Mouse (Mus musculus) layer of hippocampus, adult 11-12 months (tissue): ENCODE results near the gene Rai14.

ENCODE experiments used
- DNase-seq: peaks from one replicate; pipeline ENCODE4 v3.0.0; 2022; ENCODE audit warnings: low spot score

The Rai14 gene

GRCm38 (mm10) chr15:10689304-10689703 is 25.1 kb downstream of the Rai14 start:
- no peak for DNase-seq

GRCm38 (mm10) chr15:10688686-10689085 is 25.7 kb downstream of the Rai14 start:
- no peak for DNase-seq

DNA sequence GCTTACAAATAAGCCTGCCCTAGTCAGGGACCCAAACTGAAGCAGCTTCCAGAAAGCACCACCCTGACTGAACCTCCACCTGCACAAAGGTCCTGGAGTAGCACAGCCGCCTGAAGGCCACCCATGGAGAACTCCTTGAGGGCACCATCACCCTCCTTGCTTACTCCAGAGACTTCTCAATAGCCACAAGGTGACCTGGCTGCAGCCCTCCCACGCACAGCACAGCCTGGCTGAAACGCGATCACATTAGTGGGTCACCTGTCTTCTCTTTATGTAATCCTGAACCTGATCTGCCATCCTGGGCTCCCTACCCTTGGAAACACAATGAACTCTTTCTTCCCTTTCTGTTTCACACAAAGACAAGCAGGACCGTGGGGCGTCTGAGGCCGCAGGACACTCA is 27.1 kb downstream of the Rai14 start:
- DNase-seq, result no peak

- DNase-seq, result no peak
Observed at GRCm38 (mm10) chr15:10685692-10686430, 28.6 kb downstream of the Rai14 start.

- DNase-seq, result no peak
Observed at GRCm38 (mm10) chr15:10683687-10684203, 30.7 kb downstream of the Rai14 start.

DNA sequence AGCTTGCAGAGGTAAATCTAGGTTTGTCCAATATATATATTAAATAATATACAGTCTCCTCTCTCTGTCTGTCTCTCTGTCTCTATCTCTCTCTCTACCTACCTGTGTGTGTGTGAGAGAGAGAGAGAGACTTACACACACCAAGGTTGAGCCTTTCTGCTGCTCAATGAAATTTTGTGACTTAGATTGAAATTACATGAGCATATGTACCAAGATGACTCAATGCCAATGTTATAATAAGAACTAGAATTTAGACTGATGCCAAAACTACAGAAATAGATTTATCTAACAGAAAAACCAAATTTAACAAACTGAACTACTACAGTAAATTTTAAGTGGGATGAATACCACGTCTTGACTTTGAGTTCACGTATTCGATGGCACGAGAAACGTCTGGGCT is 33.9 kb downstream of the Rai14 start:
- DNase-seq, result no peak

- DNase-seq, result no peak
Observed at GRCm38 (mm10) chr15:10679571-10679970, 34.9 kb downstream of the Rai14 start.

DNA sequence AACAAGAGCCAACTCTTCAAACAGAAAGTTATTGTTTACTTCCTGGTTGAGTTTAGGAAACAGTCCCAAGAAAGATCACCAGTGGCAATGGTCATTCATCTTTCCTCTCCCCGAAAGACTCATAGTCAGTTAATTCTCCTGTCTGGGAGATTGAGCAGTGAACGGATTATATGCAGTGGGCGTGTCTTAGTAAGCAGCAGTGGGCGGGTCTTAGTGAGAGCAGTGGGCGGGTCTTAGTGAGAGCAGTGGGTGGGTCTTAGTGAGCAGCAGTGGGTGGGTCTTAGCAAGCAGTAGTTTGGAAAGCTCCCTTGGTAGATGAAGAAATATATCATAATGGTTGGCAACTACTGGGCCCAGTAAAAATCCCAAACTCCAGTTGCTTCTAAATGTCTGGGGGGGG is 38.6 kb downstream of the Rai14 start:
- DNase-seq, result no peak

DNA sequence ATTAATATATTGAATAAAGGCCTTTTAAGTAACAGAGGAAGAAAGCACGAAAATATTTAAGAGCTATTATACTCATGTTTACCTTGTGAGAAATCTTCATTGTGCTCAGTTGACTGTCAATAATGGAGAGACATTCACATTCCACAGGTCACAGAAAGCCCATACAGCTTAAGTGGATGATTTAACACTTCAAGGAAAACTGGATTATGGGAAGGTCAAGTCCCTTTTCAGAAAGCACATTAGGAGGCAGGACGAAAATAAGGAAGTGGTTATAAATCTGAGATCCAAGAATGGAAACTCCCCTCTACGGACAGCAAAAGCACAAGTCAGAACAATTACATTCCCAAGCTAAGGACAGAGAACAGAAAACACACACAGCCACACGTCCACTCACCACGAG is 41.5 kb downstream of the Rai14 start:
- no peak for DNase-seq

GRCm38 (mm10) chr15:10671868-10672267 is 42.6 kb downstream of the Rai14 start:
- DNase-seq, result no peak

DNA sequence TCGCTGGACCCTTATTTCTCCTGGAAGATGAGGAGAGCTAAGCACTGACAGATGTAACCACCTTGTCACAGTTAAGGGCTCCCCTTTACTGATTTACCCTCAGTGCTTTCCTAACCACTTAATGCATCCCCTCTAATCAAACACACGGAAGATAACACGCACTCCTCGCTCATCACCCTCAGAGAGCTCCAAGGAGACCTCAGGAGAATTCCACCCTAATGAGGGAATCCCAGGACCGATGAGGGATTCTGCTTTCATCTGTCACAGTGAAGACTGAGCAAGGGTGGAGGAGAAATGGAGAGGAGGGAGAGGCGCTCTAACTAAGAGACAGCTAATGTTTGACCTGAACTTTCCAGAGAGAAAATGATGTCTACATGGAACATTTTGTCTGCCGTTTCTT is 44.3 kb downstream of the Rai14 start:
- no peak for DNase-seq

DNA sequence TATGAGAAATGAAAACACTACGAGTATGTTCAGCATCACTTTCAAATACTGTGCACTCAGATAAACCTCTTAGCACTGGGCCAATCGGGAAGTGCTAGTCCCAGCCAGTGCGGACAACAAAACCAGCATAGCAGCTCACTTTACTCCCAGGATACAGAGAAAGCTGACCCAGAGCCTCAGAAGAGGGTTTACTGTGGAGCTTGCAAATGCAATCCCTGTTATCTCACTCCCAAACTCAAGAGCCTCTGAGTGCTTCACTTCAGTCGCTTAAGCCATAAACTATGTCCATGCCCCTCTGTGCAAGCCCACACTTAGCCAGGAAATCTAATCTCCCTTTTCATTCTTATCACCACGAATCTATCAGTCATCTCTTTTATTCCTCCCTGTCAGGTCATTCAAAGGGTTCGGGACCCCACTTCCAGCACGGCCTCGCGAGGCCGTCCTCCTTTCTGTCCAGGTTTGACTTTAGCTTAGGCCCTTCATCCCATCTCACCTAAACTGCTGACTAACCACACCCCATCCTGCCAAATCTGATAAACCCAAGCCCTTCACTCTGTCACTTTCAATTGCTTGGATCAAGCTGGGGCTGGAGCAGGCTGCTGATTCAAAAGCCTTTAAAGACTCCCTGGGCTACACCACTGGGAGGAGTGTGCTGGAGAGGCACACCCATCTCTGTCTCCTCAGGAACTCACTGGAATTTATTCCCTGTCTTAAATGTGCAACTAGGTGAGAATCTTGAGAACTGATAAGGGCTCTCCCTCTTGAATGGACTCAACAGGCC is 46.1 kb downstream of the Rai14 start:
- no peak for DNase-seq

DNA sequence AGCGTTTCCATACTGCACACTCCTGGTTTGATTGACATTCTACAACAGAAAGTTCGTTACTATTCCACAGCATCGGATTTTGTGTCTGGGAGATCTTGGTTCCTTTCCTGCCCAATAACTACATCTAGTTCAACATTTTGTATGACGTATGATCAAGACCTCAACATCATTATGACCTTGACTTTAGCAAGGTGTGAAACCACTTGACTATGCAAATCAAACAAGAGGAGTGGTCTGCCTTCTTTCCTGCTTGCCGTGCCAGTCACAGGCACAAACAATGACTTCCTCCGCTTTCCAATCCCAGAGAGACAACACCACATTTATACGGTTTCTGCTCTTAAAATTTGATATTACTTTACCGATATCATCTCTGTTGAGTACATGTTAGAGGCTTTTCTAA is 48.6 kb downstream of the Rai14 start:
- DNase-seq, result no peak

- no peak for DNase-seq
Observed at GRCm38 (mm10) chr15:10664529-10664898, 49.9 kb downstream of the Rai14 start.

GRCm38 (mm10) chr15:10663793-10664528 is 50.5 kb downstream of the Rai14 start:
- no peak for DNase-seq

DNA sequence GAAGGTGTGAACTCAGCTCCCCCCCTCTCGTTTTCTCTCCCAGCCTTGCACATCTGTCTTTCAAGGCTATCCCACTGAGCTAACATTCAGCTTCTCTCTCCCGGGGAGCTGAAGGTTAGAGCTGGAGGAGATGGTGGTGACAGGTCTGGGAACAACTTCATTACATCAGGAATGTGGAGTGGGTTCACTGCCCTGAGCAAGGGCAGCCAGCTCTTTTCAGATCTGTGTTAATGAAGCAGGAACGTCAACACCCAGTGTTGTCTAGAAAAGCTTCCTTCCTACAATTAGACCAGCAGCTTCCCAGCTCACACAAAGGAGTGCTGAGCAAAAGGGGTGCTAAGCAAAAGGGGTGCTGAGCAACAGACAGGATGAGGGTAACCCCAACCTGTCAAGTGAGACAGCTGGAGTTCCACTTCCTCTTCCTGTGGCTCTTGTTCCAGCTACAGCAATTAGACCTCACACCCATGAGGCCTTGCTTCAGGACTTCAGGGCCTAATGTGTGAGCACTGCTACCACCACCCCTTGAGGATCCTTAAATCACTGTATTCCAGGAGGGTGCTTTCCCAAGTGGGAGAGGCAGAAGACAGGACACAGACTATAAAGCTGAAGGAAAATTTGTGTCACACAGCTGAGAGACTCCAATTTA is 52.3 kb downstream of the Rai14 start:
- no peak for DNase-seq

DNA sequence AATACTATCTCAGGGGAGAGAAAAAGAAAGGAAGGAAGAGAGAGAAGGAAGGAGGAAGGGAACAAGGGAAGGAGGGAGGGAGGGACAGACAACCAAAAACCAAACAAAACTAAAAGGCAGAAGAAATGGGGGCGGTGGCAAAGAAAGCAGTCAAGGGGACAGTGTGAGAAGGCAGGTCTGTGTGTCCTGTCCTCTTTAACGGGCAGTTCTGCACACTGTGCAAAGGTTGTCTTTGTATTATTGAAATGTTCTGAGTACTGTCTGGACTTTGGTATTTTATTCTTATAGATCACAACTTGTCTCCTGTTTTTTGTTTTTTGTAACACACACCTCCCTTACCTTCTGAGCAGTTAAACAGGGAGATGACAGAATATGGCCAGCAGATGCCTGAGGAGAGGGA is 55.6 kb downstream of the Rai14 start:
- DNase-seq, result no peak

GRCm38 (mm10) chr15:10656146-10656545 is 58.3 kb downstream of the Rai14 start:
- no peak for DNase-seq

- DNase-seq, result no peak
Observed at GRCm38 (mm10) chr15:10655151-10655905, 59.1 kb downstream of the Rai14 start.

DNA sequence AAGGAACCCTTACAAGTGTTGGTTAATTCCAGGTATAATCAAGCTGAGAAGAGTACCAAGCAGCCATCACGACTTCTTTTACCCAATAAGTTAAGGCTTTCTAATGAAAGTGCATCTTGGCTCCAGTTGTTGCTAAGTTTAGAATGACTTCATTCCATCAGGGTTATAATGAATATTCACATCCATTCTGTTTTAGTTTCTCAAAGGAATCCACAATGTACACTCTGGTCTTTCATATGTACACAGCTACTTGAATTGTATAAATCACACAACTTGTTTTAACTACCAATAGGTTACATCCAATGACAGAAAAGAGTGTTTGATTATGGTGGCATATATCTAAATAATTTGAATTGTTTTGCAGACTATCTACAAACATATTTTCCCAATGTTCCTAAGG is 59.7 kb downstream of the Rai14 start:
- no peak for DNase-seq

- DNase-seq, result no peak
Observed at GRCm38 (mm10) chr15:10652931-10653475, 61.4 kb downstream of the Rai14 start.
